Mouse (Mus musculus): ENCODE measurements at regions not wholly inside any gene's neighbourhood (a gene's known extent, or its start where the extent isn't known, plus 50 kb on each side); places are given as distances from the start of the nearest gene placed in this dataset.

GRCm38 (mm10) chr9:30021981-30022380, 59.0 kb upstream of the Ntm start:
- 73% methylated on average over 3 of the region's 3 CpGs for WGBS
- Histone ChIP-seq H3K4me1 (no peaks in the 10 kb centered on the region), H3K9me3 (replicated peaks) (no peaks in the 10 kb centered on the region), H3K27me3 (no peaks in the 10 kb centered on the region), H3K4me3 (replicated peaks) (no peak overlapping the region), H3K27ac (replicated peaks) (no peak overlapping the region), H3K4me2 (replicated peaks) (no peak overlapping the region), H3K36me3 (no peaks in the 10 kb centered on the region), H3K9ac (no peak overlapping the region)
- no peak for ATAC-seq (ENCODE audit: insufficient number of reproducible peaks, low FRiP score, low TSS enrichment, low read depth)

- no peaks in the 10 kb centered on the region for H3K27me3 ChIP-seq
- no peak overlapping the region for H3K27ac ChIP-seq (replicated peaks)
- H3K4me3 ChIP-seq (replicated peaks): no peak overlapping the region
- H3K9me3 ChIP-seq (replicated peaks): no peaks in the 10 kb centered on the region
- H3K36me3 ChIP-seq: no peaks in the 10 kb centered on the region
- WGBS: 23% methylated on average over 7 of the region's 7 CpGs
- no peak for ATAC-seq (ENCODE audit: insufficient number of reproducible peaks, low FRiP score, low TSS enrichment, low read depth)
- H3K9ac ChIP-seq: no peak overlapping the region
- no peak overlapping the region for H3K4me2 ChIP-seq (replicated peaks)
- H3K4me1 ChIP-seq: no peaks in the 10 kb centered on the region
These were observed 62.3 kb upstream of the Ntm start for GRCm38 (mm10) chr9:30025275-30025674.

GRCm38 (mm10) chr9:30026939-30027338, 64.0 kb upstream of the Ntm start:
- no peak overlapping the region for H3K4me2 ChIP-seq (replicated peaks)
- no peaks in the 10 kb centered on the region for H3K4me1 ChIP-seq
- no peak for ATAC-seq (ENCODE audit: insufficient number of reproducible peaks, low FRiP score, low TSS enrichment, low read depth)
- no peak overlapping the region for H3K4me3 ChIP-seq (replicated peaks)
- no peaks in the 10 kb centered on the region for H3K9me3 ChIP-seq (replicated peaks)
- H3K27me3 ChIP-seq: no peaks in the 10 kb centered on the region
- 75% methylated on average over 5 of the region's 5 CpGs for WGBS
- H3K27ac ChIP-seq (replicated peaks): no peak overlapping the region
- no peaks in the 10 kb centered on the region for H3K36me3 ChIP-seq
- no peak overlapping the region for H3K9ac ChIP-seq

GRCm38 (mm10) chr9:30040396-30040795, 77.5 kb upstream of the Ntm start:
- no peak overlapping the region for H3K4me3 ChIP-seq (replicated peaks)
- no peak overlapping the region for H3K4me2 ChIP-seq (replicated peaks)
- ATAC-seq (ENCODE audit: insufficient number of reproducible peaks, low FRiP score, low TSS enrichment, low read depth): no peak
- no peaks in the 10 kb centered on the region for H3K9me3 ChIP-seq (replicated peaks)
- no peaks in the 10 kb centered on the region for H3K36me3 ChIP-seq
- H3K4me1 ChIP-seq: 0 out of 2 replicates have a peak, but pooled peaks cover 5% of the 10 kb centered on the region
- no peak overlapping the region for H3K27ac ChIP-seq (replicated peaks)
- H3K27me3 ChIP-seq: no peaks in the 10 kb centered on the region
- WGBS: 10% methylated on average over 4 of the region's 4 CpGs
- no peak overlapping the region for H3K9ac ChIP-seq

- H3K9ac ChIP-seq: no peak overlapping the region
- no peaks in the 10 kb centered on the region for H3K36me3 ChIP-seq
- H3K4me2 ChIP-seq (replicated peaks): no peak overlapping the region
- WGBS: 80% methylated on average over 2 of the region's 2 CpGs
- no peak overlapping the region for H3K4me3 ChIP-seq (replicated peaks)
- H3K9me3 ChIP-seq (replicated peaks): no peaks in the 10 kb centered on the region
- H3K4me1 ChIP-seq: no peaks in the 10 kb centered on the region
- no peak for ATAC-seq (ENCODE audit: insufficient number of reproducible peaks, low FRiP score, low TSS enrichment, low read depth)
- no peaks in the 10 kb centered on the region for H3K27me3 ChIP-seq
- H3K27ac ChIP-seq (replicated peaks): no peak overlapping the region
These were observed 101.6 kb upstream of the Ntm start for GRCm38 (mm10) chr9:30064551-30064950.

GRCm38 (mm10) chr9:30067980-30068379, 105.0 kb upstream of the Ntm start:
- Histone ChIP-seq H3K9ac (no peak overlapping the region), H3K4me3 (replicated peaks) (no peak overlapping the region), H3K9me3 (replicated peaks) (no peaks in the 10 kb centered on the region), H3K4me1 (no peaks in the 10 kb centered on the region), H3K27me3 (no peaks in the 10 kb centered on the region), H3K36me3 (no peaks in the 10 kb centered on the region), H3K4me2 (replicated peaks) (no peak overlapping the region), H3K27ac (replicated peaks) (no peak overlapping the region)
- no peak for ATAC-seq (ENCODE audit: insufficient number of reproducible peaks, low FRiP score, low TSS enrichment, low read depth)
- 59% methylated on average over 7 of the region's 7 CpGs for WGBS

- no peaks in the 10 kb centered on the region for H3K4me1 ChIP-seq
- H3K4me3 ChIP-seq (replicated peaks): no peak overlapping the region
- no peak for ATAC-seq (ENCODE audit: insufficient number of reproducible peaks, low FRiP score, low TSS enrichment, low read depth)
- H3K9me3 ChIP-seq (replicated peaks): no peaks in the 10 kb centered on the region
- no peaks in the 10 kb centered on the region for H3K36me3 ChIP-seq
- H3K27me3 ChIP-seq: no peaks in the 10 kb centered on the region
- no peak overlapping the region for H3K27ac ChIP-seq (replicated peaks)
- 76% methylated on average over 3 of the region's 3 CpGs for WGBS
- no peak overlapping the region for H3K4me2 ChIP-seq (replicated peaks)
- no peak overlapping the region for H3K9ac ChIP-seq
These were observed 112.3 kb upstream of the Ntm start for GRCm38 (mm10) chr9:30075233-30075632.

GRCm38 (mm10) chr9:30076006-30076405, 113.1 kb upstream of the Ntm start:
- Histone ChIP-seq H3K27me3 (no peaks in the 10 kb centered on the region), H3K27ac (replicated peaks) (no peak overlapping the region), H3K36me3 (no peaks in the 10 kb centered on the region), H3K9ac (no peak overlapping the region), H3K4me3 (replicated peaks) (no peak overlapping the region), H3K4me1 (no peaks in the 10 kb centered on the region), H3K4me2 (replicated peaks) (no peak overlapping the region), H3K9me3 (replicated peaks) (no peaks in the 10 kb centered on the region)
- WGBS: 93% methylated on average over 6 of the region's 6 CpGs
- no peak for ATAC-seq (ENCODE audit: insufficient number of reproducible peaks, low FRiP score, low TSS enrichment, low read depth)

- Histone ChIP-seq H3K9ac (no peak overlapping the region), H3K4me3 (replicated peaks) (no peak overlapping the region), H3K27me3 (no peaks in the 10 kb centered on the region), H3K27ac (replicated peaks) (no peak overlapping the region), H3K4me2 (replicated peaks) (no peak overlapping the region), H3K36me3 (no peaks in the 10 kb centered on the region), H3K9me3 (replicated peaks) (no peaks in the 10 kb centered on the region), H3K4me1 (no peaks in the 10 kb centered on the region)
- WGBS: 53% methylated on average over 3 of the region's 3 CpGs
- ATAC-seq (ENCODE audit: insufficient number of reproducible peaks, low FRiP score, low TSS enrichment, low read depth): no peak
These were observed 113.5 kb upstream of the Ntm start for GRCm38 (mm10) chr9:30076482-30076881.

GRCm38 (mm10) chr9:30101942-30102341, 139.0 kb upstream of the Ntm start:
- Histone ChIP-seq H3K4me3 (replicated peaks) (no peak overlapping the region), H3K36me3 (no peaks in the 10 kb centered on the region), H3K9me3 (replicated peaks) (no peaks in the 10 kb centered on the region), H3K9ac (no peak overlapping the region), H3K4me2 (replicated peaks) (no peak overlapping the region), H3K4me1 (no peaks in the 10 kb centered on the region), H3K27ac (replicated peaks) (no peak overlapping the region), H3K27me3 (no peaks in the 10 kb centered on the region)
- no peak for ATAC-seq (ENCODE audit: insufficient number of reproducible peaks, low FRiP score, low TSS enrichment, low read depth)
- WGBS: 37% methylated on average over 6 of the region's 6 CpGs

GRCm38 (mm10) chr9:30122371-30122770, 159.4 kb upstream of the Ntm start:
- 88% methylated on average over 3 of the region's 3 CpGs for WGBS

GRCm38 (mm10) chr9:30129151-30129550, 166.2 kb upstream of the Ntm start:
- 70% methylated on average over 6 of the region's 6 CpGs for WGBS
- no peak for ATAC-seq (ENCODE audit: insufficient number of reproducible peaks, low FRiP score, low TSS enrichment, low read depth)

More at GRCm38 (mm10) chr9:30122371-30122770, 159.4 kb upstream of the Ntm start:
- no peak overlapping the region for H3K27ac ChIP-seq (replicated peaks)
- no peak overlapping the region for H3K4me3 ChIP-seq (replicated peaks)
- H3K36me3 ChIP-seq: no peaks in the 10 kb centered on the region
- H3K9me3 ChIP-seq (replicated peaks): no peaks in the 10 kb centered on the region
- H3K4me1 ChIP-seq: no peaks in the 10 kb centered on the region
- ATAC-seq (ENCODE audit: insufficient number of reproducible peaks, low FRiP score, low TSS enrichment, low read depth): no peak
- H3K9ac ChIP-seq: no peak overlapping the region
- no peak overlapping the region for H3K4me2 ChIP-seq (replicated peaks)
- H3K27me3 ChIP-seq: no peaks in the 10 kb centered on the region

More at GRCm38 (mm10) chr9:30129151-30129550, 166.2 kb upstream of the Ntm start:
- H3K4me1 ChIP-seq: no peaks in the 10 kb centered on the region
- no peak overlapping the region for H3K9ac ChIP-seq
- no peak overlapping the region for H3K4me2 ChIP-seq (replicated peaks)
- no peaks in the 10 kb centered on the region for H3K27me3 ChIP-seq
- no peak overlapping the region for H3K4me3 ChIP-seq (replicated peaks)
- H3K27ac ChIP-seq (replicated peaks): no peak overlapping the region
- no peaks in the 10 kb centered on the region for H3K9me3 ChIP-seq (replicated peaks)
- H3K36me3 ChIP-seq: no peaks in the 10 kb centered on the region
